In genomic region chr8:91528967-91529366, GRCm38 (mm10) we compare ENCODE assay signal across 16 mouse cellular contexts.
A peak's percentile ranks its signal among the peaks of the same experiment; 100 is the strongest.
DNase-seq lines count a peak whose midpoint lies in the region; ATAC-seq lines count a peak whose summit lies in the region.
"Had no signal": no experiment of that assay in that cellular context is flagged by ENCODE, and none has a peak within 500 bp of the region (broad histone marks: within the 10 kb centered on the region; RNA-seq: fewer than 3 reads in every experiment).

No protein-coding gene starts in this region.

- H3K4me3 ChIP-seq in midbrain, embryonic 14.5 days (replicated peaks; ENCODE audit: low read depth, low read length): no peak overlapping the region
- no peak overlapping the region for H3K4me3 ChIP-seq in midbrain, embryonic 11.5 days (ENCODE audit: low read depth, low read length)
- H3K4me3 ChIP-seq: embryonic facial prominence, embryonic 12.5 days; heart, embryonic 10.5 days; hindbrain, embryonic 10.5 days; limb, embryonic 15.5 days; stomach, embryonic 15.5 days had no signal

- H3K4me1 ChIP-seq in midbrain, embryonic 14.5 days (ENCODE audit: control insufficient read depth, insufficient read depth, low read length): peaks cover 46% of the 10 kb centered on the region
- H3K4me1 ChIP-seq in midbrain, embryonic 11.5 days (ENCODE audit: control insufficient read depth, insufficient read depth, low read length): peaks cover 38% of the 10 kb centered on the region
- H3K4me1 ChIP-seq: stomach, embryonic 15.5 days had no signal

- H3K27ac ChIP-seq in midbrain, embryonic 14.5 days (replicated peaks; ENCODE audit: low read depth, low read length): no peak overlapping the region
- H3K27ac ChIP-seq in midbrain, embryonic 11.5 days (ENCODE audit: low read depth, low read length): no peak overlapping the region
- H3K27ac ChIP-seq: embryonic facial prominence, embryonic 12.5 days; heart, embryonic 10.5 days; hindbrain, embryonic 10.5 days; limb, embryonic 15.5 days; stomach, embryonic 15.5 days had no signal

- H3K4me2 ChIP-seq in midbrain, embryonic 14.5 days (ENCODE audit: low read length): no peak overlapping the region
- H3K4me2 ChIP-seq in midbrain, embryonic 11.5 days: no peak overlapping the region
- H3K4me2 ChIP-seq: embryonic facial prominence, embryonic 12.5 days; limb, embryonic 15.5 days; stomach, embryonic 15.5 days had no signal

- H3K27me3 ChIP-seq in midbrain, embryonic 14.5 days (ENCODE audit: control insufficient read depth, insufficient read depth, low read length): peaks cover 14% of the 10 kb centered on the region; the same call in 1 of the 2 replicates
- H3K27me3 ChIP-seq in midbrain, embryonic 11.5 days (ENCODE audit: control insufficient read depth, insufficient read depth, low read length): peaks cover 36% of the 10 kb centered on the region
- H3K27me3 ChIP-seq: stomach, embryonic 15.5 days had no signal

- no peaks in the 10 kb centered on the region for H3K36me3 ChIP-seq in midbrain, embryonic 14.5 days (ENCODE audit: control insufficient read depth, insufficient read depth, low read length)
- H3K36me3 ChIP-seq in midbrain, embryonic 11.5 days (ENCODE audit: control insufficient read depth, insufficient read depth, low read length): no peaks in the 10 kb centered on the region
- H3K36me3 ChIP-seq: embryonic facial prominence, embryonic 12.5 days; heart, embryonic 10.5 days; hindbrain, embryonic 10.5 days; limb, embryonic 15.5 days; stomach, embryonic 15.5 days had no signal

- ATAC-seq in midbrain, embryonic 14.5 days (ENCODE audit: low FRiP score, low TSS enrichment): no peak
- no peak for ATAC-seq in midbrain, embryonic 11.5 days (ENCODE audit: low FRiP score)

- no peak overlapping the region for H3K9ac ChIP-seq in midbrain, embryonic 14.5 days (replicated peaks; ENCODE audit: low read length)
- no peak overlapping the region for H3K9ac ChIP-seq in midbrain, embryonic 11.5 days (ENCODE audit: low read length)
- H3K9ac ChIP-seq: embryonic facial prominence, embryonic 12.5 days; limb, embryonic 15.5 days; stomach, embryonic 15.5 days had no signal

- 63% methylated on average over 2 of the region's 2 CpGs for WGBS in midbrain, embryonic 14.5 days
- WGBS in midbrain, embryonic 11.5 days: 96% methylated on average over 2 of the region's 2 CpGs

- H3K9me3 ChIP-seq in midbrain, embryonic 14.5 days (ENCODE audit: control insufficient read depth, low read length): no peaks in the 10 kb centered on the region
- no peaks in the 10 kb centered on the region for H3K9me3 ChIP-seq in midbrain, embryonic 11.5 days (ENCODE audit: control insufficient read depth, low read length)
- H3K9me3 ChIP-seq: embryonic facial prominence, embryonic 12.5 days; heart, embryonic 10.5 days; hindbrain, embryonic 10.5 days; limb, embryonic 15.5 days; stomach, embryonic 15.5 days had no signal

- DNase-seq in heart, adult 18-20 months: peak; percentile 26 to 50
- no peak for DNase-seq in heart, adult 11 months
- DNase-seq in layer of hippocampus, adult 8-10 months (ENCODE audit: low spot score in 2 of 2): peak; percentile 29 to 53
- DNase-seq in layer of hippocampus, postnatal 14 days (ENCODE audit: low spot score in 2 of 2): no peak
- DNase-seq in midbrain, embryonic 14.5 days: peak; percentile 57
- no peak for DNase-seq in midbrain, embryonic 11.5 days (ENCODE audit: low spot score, missing footprints)
- DNase-seq in right cerebral cortex, postnatal 10 days (ENCODE audit: low spot score in 2 of 2): peak; percentile 59 to 60
- DNase-seq in embryo, embryonic 9.5 days (ENCODE audit: extremely low spot score): no peak
- DNase-seq: B cell, adult 2 months; cerebellum, adult 9-11 months; thymus, postnatal 25 days had no signal

Comparison
In these comparisons a context has a peak if more than half of its experiments do, and no peak if none do; other contexts are left out.
1. DNase-seq: peak in heart, adult 18-20 months (2 of 2), layer of hippocampus, adult 8-10 months (2 of 2), midbrain, embryonic 14.5 days (single experiment) and right cerebral cortex, postnatal 10 days (2 of 2); none in heart, adult 11 months (single experiment), layer of hippocampus, postnatal 14 days (0 of 2), midbrain, embryonic 11.5 days (single experiment) and embryo, embryonic 9.5 days (single experiment).